Mouse (Mus musculus) CH12.LX (cell line): ENCODE data around the gene Aco2. TPM values are rescaled to one million over a fixed set of nuclear protein-coding genes. Genes with fewer than 3 reads are reported as not detected.

ENCODE experiments used
- DNase-seq: peaks from one replicate; pipeline ENCODE4 v3.0.0-alpha.2; 2013; ENCODE audit errors: extremely low read depth
- H3K27ac ChIP-seq: 2 replicates; pipeline ENCODE4 v1.5.1; 2012; ENCODE audit warnings: low read depth, mild to moderate bottlenecking, control low read depth, moderate library complexity; ENCODE audit not compliant: insufficient read depth
- H3K27me3 ChIP-seq: replicated peaks from 2 replicates; pipeline ENCODE3; 2012; ENCODE audit warnings: inconsistent platforms
- H3K36me3 ChIP-seq, 2 experiments: replicated peaks in 1 of 2; 2 replicates each; pipeline versions ENCODE3 to v1.6.1; 2012; ENCODE audit warnings: inconsistent platforms in 1 of 2, low read length in 1 of 2, mild to moderate bottlenecking in 1 of 2, mixed read lengths in 1 of 2, moderate library complexity in 1 of 2; ENCODE audit not compliant: control insufficient read depth in 1 of 2, insufficient read depth in 1 of 2
- H3K4me1 ChIP-seq, 2 experiments: 2 replicates each; pipeline ENCODE4 v1.6.1; 2012; ENCODE audit warnings: inconsistent platforms in 1 of 2, moderate library complexity in 1 of 2; ENCODE audit not compliant: insufficient read depth in 2 of 2, control insufficient read depth in 1 of 2
- H3K4me2 ChIP-seq: 2 replicates; pipeline ENCODE4 v1.6.1; 2012; ENCODE audit warnings: low read depth, mild to moderate bottlenecking, control low read depth; ENCODE audit not compliant: poor library complexity, insufficient read depth, severe bottlenecking
- H3K4me3 ChIP-seq, 3 experiments: fragments of 150-350 bp in 1 of 3; sonication (generic) in 1 of 3; replicated peaks in 1 of 3; 2 replicates each; pipeline versions ENCODE3 to v1.5.1; 2011 to 2012; ENCODE audit warnings: low read depth in 2 of 3, low read length in 2 of 3, mild to moderate bottlenecking in 2 of 3, moderate library complexity in 2 of 3, control low read depth in 1 of 3, improper control_type of control experiment in 1 of 3, inconsistent platforms in 1 of 3, mixed read lengths in 1 of 3; ENCODE audit not compliant: poor library complexity in 1 of 3
- H3K79me2 ChIP-seq: replicated peaks from 2 replicates; pipeline ENCODE4 v1.6.1; 2012; ENCODE audit warnings: mild to moderate bottlenecking, moderate library complexity; ENCODE audit not compliant: control insufficient read depth, poor library complexity, insufficient read depth, severe bottlenecking; ENCODE audit errors: extremely low read depth
- H3K9ac ChIP-seq: 2 replicates; pipeline ENCODE4 v1.6.1; 2012; ENCODE audit warnings: low read depth, mild to moderate bottlenecking, control low read depth, moderate library complexity; ENCODE audit not compliant: insufficient read depth
- H3K9me3 ChIP-seq: replicated peaks from 2 replicates; pipeline ENCODE3; 2012; ENCODE audit warnings: low read length, inconsistent platforms, mixed read lengths
- CHD1 ChIP-seq: IDR thresholded peaks from 2 replicates; pipeline ENCODE4 v1.6.1; 2012; ENCODE audit warnings: low read depth, low read length, improper control_type of control experiment, inconsistent platforms
- CHD2 ChIP-seq: IDR thresholded peaks from 2 replicates; pipeline ENCODE4 v1.6.1; 2011; ENCODE audit warnings: low read length, improper control_type of control experiment
- CTCF ChIP-seq, 2 experiments: IDR thresholded peaks in 1 of 2; conservative IDR thresholded peaks in 1 of 2; 2 replicates each; pipeline ENCODE4 v1.5.1; 2011 to 2012; ENCODE audit warnings: low read depth in 2 of 2, low read length in 2 of 2, improper control_type of control experiment in 1 of 2, inconsistent platforms in 1 of 2, mild to moderate bottlenecking in 1 of 2, moderate library complexity in 1 of 2
- EP300 ChIP-seq: IDR thresholded peaks from 2 replicates; pipeline ENCODE4 v1.6.1; 2011; ENCODE audit warnings: low read length, improper control_type of control experiment
- ETS1 ChIP-seq: conservative IDR thresholded peaks from 2 replicates; pipeline ENCODE4 v1.6.1; 2012; ENCODE audit warnings: low read depth, mild to moderate bottlenecking, inconsistent platforms, low read length, improper control_type of control experiment, moderate library complexity
- HCFC1 ChIP-seq: IDR thresholded peaks from 2 replicates; pipeline ENCODE4 v1.6.1; 2012; ENCODE audit warnings: low read depth, mild to moderate bottlenecking, inconsistent platforms, low read length, improper control_type of control experiment
- JUND ChIP-seq: conservative IDR thresholded peaks from 2 replicates; pipeline ENCODE4 v1.6.1; 2011; ENCODE audit warnings: low read depth, low read length, improper control_type of control experiment
- MAX ChIP-seq: IDR thresholded peaks from 2 replicates; pipeline ENCODE4 v1.6.1; 2011; ENCODE audit warnings: low read length, improper control_type of control experiment
- MAZ ChIP-seq: IDR thresholded peaks from 2 replicates; pipeline ENCODE4 v1.6.1; 2012; ENCODE audit warnings: low read depth, mild to moderate bottlenecking, inconsistent platforms, low read length, improper control_type of control experiment, moderate library complexity
- MXI1 ChIP-seq: IDR thresholded peaks from 2 replicates; pipeline ENCODE4 v1.6.1; 2011; ENCODE audit warnings: mild to moderate bottlenecking, low read depth, low read length, improper control_type of control experiment
- NELFE ChIP-seq: IDR thresholded peaks from 2 replicates; pipeline ENCODE4 v1.6.1; 2011; ENCODE audit warnings: low read depth, low read length, improper control_type of control experiment
- POLR2A ChIP-seq: IDR thresholded peaks from 2 replicates; pipeline ENCODE4 v1.6.1; 2011; ENCODE audit warnings: low read depth, mild to moderate bottlenecking, improper control_type of control experiment, low read length
- RCOR1 ChIP-seq: conservative IDR thresholded peaks from 2 replicates; pipeline ENCODE4 v1.6.1; 2012; ENCODE audit warnings: low read depth, mild to moderate bottlenecking, inconsistent platforms, low read length, improper control_type of control experiment
- USF2 ChIP-seq: conservative IDR thresholded peaks from 2 replicates; pipeline ENCODE4 v1.6.1; 2011; ENCODE audit warnings: low read depth, low read length, improper control_type of control experiment
- ZKSCAN1 ChIP-seq: IDR thresholded peaks from 2 replicates; pipeline ENCODE4 v1.6.1; 2012; ENCODE audit warnings: low read depth, inconsistent platforms, low read length, improper control_type of control experiment, borderline replicate concordance
- dilution Hi-C: fragments of 300-500 bp; cut with MboI; formaldehyde crosslinking; loops from 2 replicates; pipeline ENCODE4 v1.14.3; 2020; ENCODE audit warnings: low sequenced_read_pairs; ENCODE audit not compliant: extremely low pct_unique_long_range_greater_than_20kb, extremely low pct_ligation_motif_present
- in situ Hi-C: fragments of 300-500 bp; cut with MboI; formaldehyde crosslinking; loops from 3 replicates; pipeline ENCODE4 v1.14.3; 2019; ENCODE audit warnings: low sequenced_read_pairs, low pct_ligation_motif_present, low pct_unique_long_range_greater_than_20kb, mixed read lengths
- polyA plus RNA-seq: library from polyadenylated mRNA; unstranded; fragments of >175 nt; gene quantifications from 2 replicates; pipeline ENCODE4 v1.2.1, GENCODE M21; 2012; ENCODE audit warnings: low read depth; ENCODE audit not compliant: insufficient read length
- total RNA-seq, 2 experiments: library from RNA; depleted of rRNA; stranded (reverse); fragments of 300-350 nt in 1 of 2; fragments of >200 nt in 1 of 2; gene quantifications; 2 replicates each; pipeline ENCODE4 v1.2.3; 2012 to 2014

The Aco2 gene
- total and polyA plus RNA-seq, 3 experiments, result 150 to 205 (median 190) TPM

DNA sequence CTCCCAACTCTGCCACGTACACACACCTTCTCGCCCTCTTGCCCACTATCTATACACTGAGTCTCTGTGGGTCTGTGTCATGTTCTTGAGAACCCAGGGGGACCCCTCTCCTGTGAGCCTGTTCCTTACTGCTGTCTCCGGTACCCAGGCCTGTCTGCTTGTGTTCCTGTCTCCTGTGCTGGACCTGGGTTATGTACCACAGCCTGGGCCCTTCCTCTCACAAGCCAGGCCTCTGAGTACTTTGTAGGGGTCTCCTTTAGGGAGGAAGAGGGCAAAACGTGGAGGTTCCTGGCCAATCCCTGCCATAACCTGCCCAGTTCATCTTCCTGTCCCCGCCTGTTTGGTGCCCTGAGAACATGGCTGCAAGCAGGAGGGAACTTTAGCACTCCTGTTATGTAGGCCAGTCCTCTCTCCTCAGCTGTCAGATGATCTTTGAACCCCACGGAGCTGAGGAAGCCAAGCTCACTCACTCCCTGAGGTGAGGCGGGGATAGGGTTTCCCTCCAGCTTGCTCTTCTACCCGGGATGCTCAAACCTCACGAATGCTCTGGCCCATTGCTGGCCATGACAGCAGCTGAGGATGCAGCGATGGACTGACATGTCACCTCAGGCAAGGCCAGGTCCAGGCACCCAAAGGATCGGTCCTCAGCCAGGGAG, 77.5 kb downstream of the Aco2 start:
- no peak overlapping the region for H3K27ac ChIP-seq
- H3K4me3 ChIP-seq, result no peak overlapping the region
- in situ Hi-C loops, result loop anchor here (5.0 kb wide), 1 partner anchor 48 kb away; no protein-coding TSS in a partner anchor
- no peak overlapping the region for H3K9ac ChIP-seq
- DNase-seq, result no peak
- no peaks in the 10 kb centered on the region for H3K27me3 ChIP-seq
- H3K79me2 ChIP-seq, result no peaks in the 10 kb centered on the region
- dilution Hi-C loops, result no loop called here
- TF ChIP-seq RCOR1 (no peak), ZKSCAN1 (no peak), JUND (no peak), NELFE (no peak), USF2 (no peak), MXI1 (no peak), HCFC1 (no peak), ETS1 (no peak)
- H3K4me1 ChIP-seq, result peaks cover 13 to 21% of the 10 kb centered on the region in 2 experiments
- H3K9me3 ChIP-seq, result peaks cover 5% of the 10 kb centered on the region
- peaks cover 42 to 58% of the 10 kb centered on the region in 2 experiments for H3K36me3 ChIP-seq
- H3K4me2 ChIP-seq, result no peak overlapping the region

DNA sequence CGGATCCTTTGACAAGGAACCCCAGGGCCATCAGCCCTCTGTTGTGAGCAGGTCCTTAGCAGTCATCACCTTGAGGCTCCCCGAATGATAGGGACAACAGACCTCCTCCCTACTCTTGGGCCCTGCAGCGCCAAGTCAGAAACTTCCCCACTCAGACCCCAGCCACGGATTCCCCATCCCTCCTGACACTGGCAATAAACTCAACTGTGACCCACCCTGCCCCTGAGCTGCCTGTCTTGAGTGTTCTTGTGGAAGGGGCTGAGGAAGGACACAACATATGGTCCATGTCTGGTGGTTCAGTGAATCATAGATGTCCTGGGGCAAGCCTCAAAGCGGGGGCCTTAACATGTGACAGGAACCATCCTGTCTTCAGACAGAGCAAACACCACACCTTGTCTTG, 78.6 kb downstream of the Aco2 start:
- no peak overlapping the region for H3K4me3 ChIP-seq
- no peak overlapping the region for H3K9ac ChIP-seq
- in situ Hi-C loops (loop anchor here (5.0 kb wide), 1 partner anchor 47 kb away; no protein-coding TSS in a partner anchor), dilution Hi-C loops (no loop called here)
- no peak for DNase-seq
- no peak for TF ChIP-seq MAX
- no peak for TF ChIP-seq MAZ
- no peak for TF ChIP-seq CHD1
- TF ChIP-seq USF2, result no peak
- TF ChIP-seq CHD2, result no peak
- TF ChIP-seq POLR2A, result no peak
- no peak for TF ChIP-seq RCOR1
- H3K4me2 ChIP-seq, result no peak overlapping the region
- H3K4me1 ChIP-seq, result peaks cover 13 to 21% of the 10 kb centered on the region in 2 experiments
- H3K27me3 ChIP-seq, result no peaks in the 10 kb centered on the region
- H3K36me3 ChIP-seq, result peaks cover 51 to 67% of the 10 kb centered on the region in 2 experiments
- no peaks in the 10 kb centered on the region for H3K79me2 ChIP-seq
- H3K9me3 ChIP-seq, result peaks cover 5% of the 10 kb centered on the region
- no peak overlapping the region for H3K27ac ChIP-seq

DNA sequence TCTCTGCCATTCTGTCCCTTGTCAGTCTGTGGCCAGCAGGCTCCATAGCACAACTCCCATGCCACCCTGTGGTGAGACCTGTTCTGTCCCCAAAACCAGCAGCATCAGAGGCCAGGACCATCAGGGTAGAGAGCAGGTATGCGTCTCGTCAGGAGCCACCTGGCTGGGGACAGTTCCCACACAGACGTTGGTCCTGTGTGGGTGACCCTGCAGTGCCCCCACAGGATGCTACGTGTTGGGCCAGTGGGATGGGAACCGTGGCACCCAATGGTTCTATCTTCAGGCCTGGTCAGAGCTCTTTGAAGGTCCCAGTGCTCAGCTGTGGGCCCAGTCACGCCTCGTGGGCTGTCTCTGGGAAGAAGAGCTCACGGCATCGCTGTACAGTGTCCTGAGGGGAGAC, 79.0 kb downstream of the Aco2 start:
- no peak for DNase-seq
- Histone ChIP-seq H3K79me2 (no peaks in the 10 kb centered on the region), H3K27me3 (no peaks in the 10 kb centered on the region), H3K9me3 (peaks cover 5% of the 10 kb centered on the region), H3K9ac (no peak overlapping the region), H3K4me3 (no peak overlapping the region), H3K36me3 (peaks cover 54 to 72% of the 10 kb centered on the region in 2 experiments)
- dilution Hi-C loops (no loop called here), in situ Hi-C loops (loop anchor here (5.0 kb wide), 1 partner anchor 46 kb away; no protein-coding TSS in a partner anchor)
- TF ChIP-seq CTCF (conservative IDR thresholded peaks at IDR 0.05 in 1 of 2, IDR thresholded peaks at IDR 0.05 in 1 of 2; ENCODE audit: low read depth in 2 of 2, low read length in 2 of 2) (peak in 1 of 2 experiments; percentile 9; a peak in 1 of 4 replicates), EP300 (no peak)
- TF ChIP-seq, all 38 proteins: peak for 1
- Histone ChIP-seq H3K27ac (no peak overlapping the region), H3K4me2 (no peak overlapping the region), H3K4me1 (peaks cover 13 to 21% of the 10 kb centered on the region in 2 experiments)
